Mouse (Mus musculus) midbrain, embryonic 16.5 days (tissue): ENCODE results near the gene Dgat2. TPM values are rescaled to one million over a fixed set of nuclear protein-coding genes. Genes with fewer than 3 reads are reported as not detected.

Experiments
- ATAC-seq: fragments of 200-750 bp; cut with Nextera tagmentation; 2 replicates; pipeline ENCODE4 v1.8.0; 2017; ENCODE audit warnings: moderate TSS enrichment
- H3K27ac ChIP-seq: fragments of 300-500 bp; sonication (generic); 2 replicates; pipeline ENCODE4 v1.5.1; 2014; ENCODE audit warnings: mild to moderate bottlenecking, low read length, mixed read lengths
- H3K27me3 ChIP-seq: fragments of 300-500 bp; sonication (generic); 2 replicates; pipeline ENCODE4 v1.6.1; 2014; ENCODE audit warnings: low read depth, low read length, mixed read lengths; ENCODE audit not compliant: control insufficient read depth, insufficient read depth
- H3K36me3 ChIP-seq: fragments of 300-500 bp; sonication (generic); 2 replicates; pipeline ENCODE4 v1.6.1; 2014; ENCODE audit warnings: mild to moderate bottlenecking, low read length, moderate library complexity, mixed read lengths; ENCODE audit not compliant: control insufficient read depth, insufficient read depth
- H3K4me1 ChIP-seq: fragments of 300-500 bp; sonication (generic); 2 replicates; pipeline ENCODE4 v1.6.1; 2014; ENCODE audit warnings: mild to moderate bottlenecking, low read length, mixed read lengths; ENCODE audit not compliant: control insufficient read depth, insufficient read depth
- H3K4me2 ChIP-seq: fragments of 300-500 bp; sonication (generic); 2 replicates; pipeline ENCODE4 v1.6.1; 2014; ENCODE audit warnings: mild to moderate bottlenecking, low read length, mixed read lengths
- H3K4me3 ChIP-seq: fragments of 300-500 bp; sonication (generic); 2 replicates; pipeline ENCODE4 v1.5.1; 2014; ENCODE audit warnings: low read depth, mild to moderate bottlenecking, low read length, moderate library complexity, mixed read lengths
- H3K9ac ChIP-seq: fragments of 300-500 bp; sonication (generic); 2 replicates; pipeline ENCODE4 v1.6.1; 2014; ENCODE audit warnings: low read depth, low read length, mixed read lengths
- H3K9me3 ChIP-seq: fragments of 300-500 bp; sonication (generic); replicated peaks from 2 replicates; pipeline ENCODE4 v1.6.1; 2014; ENCODE audit warnings: mild to moderate bottlenecking, low read length, mixed read lengths; ENCODE audit not compliant: control insufficient read depth, poor library complexity, severe bottlenecking
- WGBS: fragments of 180-500 bp; shearing (Covaris S2); extraction: QIAGEN DNeasy Blood & Tissue Kit; methylation state at CpG from one replicate; pipeline ENCODE4 v1.1.7; 2014; 5-methylcytosine and 5-hydroxymethylcytosine counted together
- polyA plus RNA-seq: library from polyadenylated mRNA; unstranded; fragments of >200 nt; fragmentation: Nextera tagmentation; extraction: Ambion mirVana; gene quantifications from 2 replicates; pipeline ENCODE4 v1.2.1, GENCODE M21; 2015

The Dgat2 gene
- polyA plus RNA-seq, 1 experiment from 2014 or later: 24.0 TPM

GRCm38 (mm10) chr7:99199451-99200175, 17.1 kb upstream of the Dgat2 start:
- H3K27me3 ChIP-seq: no peaks in the 10 kb centered on the region
- no peaks in the 10 kb centered on the region for H3K36me3 ChIP-seq
- no peaks in the 10 kb centered on the region for H3K4me1 ChIP-seq
- 87% methylated on average over 9 of the region's 9 CpGs for WGBS
- H3K9me3 ChIP-seq: no peaks in the 10 kb centered on the region
- no peak overlapping the region for H3K4me3 ChIP-seq
- no peak for ATAC-seq
- no peak overlapping the region for H3K27ac ChIP-seq
- H3K4me2 ChIP-seq: no peak overlapping the region
- H3K9ac ChIP-seq: no peak overlapping the region

GRCm38 (mm10) chr7:99198811-99199210, 16.3 kb upstream of the Dgat2 start:
- Histone ChIP-seq H3K4me2 (no peak overlapping the region), H3K4me3 (no peak overlapping the region), H3K9me3 (no peaks in the 10 kb centered on the region), H3K27ac (no peak overlapping the region), H3K36me3 (no peaks in the 10 kb centered on the region), H3K4me1 (no peaks in the 10 kb centered on the region), H3K27me3 (no peaks in the 10 kb centered on the region), H3K9ac (no peak overlapping the region)
- no peak for ATAC-seq
- 85% methylated on average over 2 of the region's 2 CpGs for WGBS

- Histone ChIP-seq H3K9me3 (no peaks in the 10 kb centered on the region), H3K27me3 (no peaks in the 10 kb centered on the region), H3K9ac (no peak overlapping the region), H3K4me3 (no peak overlapping the region), H3K27ac (no peak overlapping the region), H3K4me2 (no peak overlapping the region), H3K36me3 (no peaks in the 10 kb centered on the region), H3K4me1 (no peaks in the 10 kb centered on the region)
- no peak for ATAC-seq
- WGBS: 58% methylated on average over 2 of the region's 2 CpGs
These were observed 12.0 kb upstream of the Dgat2 start for GRCm38 (mm10) chr7:99194511-99194910.

GRCm38 (mm10) chr7:99193926-99194325, 11.4 kb upstream of the Dgat2 start:
- no peak for ATAC-seq

DNA sequence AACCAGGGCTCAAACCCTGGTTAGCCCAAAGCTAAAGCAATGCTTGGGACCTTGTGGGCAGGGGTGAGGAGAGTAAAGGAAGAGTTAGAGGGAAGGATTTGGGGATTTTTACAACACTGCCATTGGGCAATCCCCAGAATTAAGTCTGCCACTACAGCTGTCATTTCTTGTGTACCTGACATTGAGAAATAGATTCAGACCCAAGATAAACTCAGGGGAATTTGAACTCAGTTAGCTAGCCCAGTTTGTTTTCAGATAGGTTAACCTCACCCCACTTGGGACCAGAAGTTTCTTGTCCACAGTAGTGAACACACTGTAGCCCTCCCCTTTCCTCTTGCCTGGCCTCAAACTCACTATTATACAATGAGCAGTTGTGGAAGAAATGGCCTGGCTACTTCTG, 8.9 kb upstream of the Dgat2 start:
- Histone ChIP-seq H3K4me3 (no peak overlapping the region), H3K36me3 (no peaks in the 10 kb centered on the region), H3K9me3 (no peaks in the 10 kb centered on the region), H3K27ac (no peak overlapping the region), H3K27me3 (no peaks in the 10 kb centered on the region), H3K9ac (no peak overlapping the region), H3K4me2 (no peak overlapping the region), H3K4me1 (no peaks in the 10 kb centered on the region)
- ATAC-seq: no peak

More at GRCm38 (mm10) chr7:99193926-99194325, 11.4 kb upstream of the Dgat2 start:
- H3K4me2 ChIP-seq: no peak overlapping the region
- no peaks in the 10 kb centered on the region for H3K4me1 ChIP-seq
- no peak overlapping the region for H3K27ac ChIP-seq
- H3K36me3 ChIP-seq: no peaks in the 10 kb centered on the region
- H3K9me3 ChIP-seq: no peaks in the 10 kb centered on the region
- H3K4me3 ChIP-seq: no peak overlapping the region
- 95% methylated on average over 4 of the region's 4 CpGs for WGBS
- no peak overlapping the region for H3K9ac ChIP-seq
- H3K27me3 ChIP-seq: no peaks in the 10 kb centered on the region

- H3K4me3 ChIP-seq: no peak overlapping the region
- no peak for ATAC-seq
- H3K27me3 ChIP-seq: no peaks in the 10 kb centered on the region
- no peak overlapping the region for H3K4me2 ChIP-seq
- H3K36me3 ChIP-seq: no peaks in the 10 kb centered on the region
- H3K9ac ChIP-seq: no peak overlapping the region
- no peaks in the 10 kb centered on the region for H3K4me1 ChIP-seq
- no peaks in the 10 kb centered on the region for H3K9me3 ChIP-seq
- no peak overlapping the region for H3K27ac ChIP-seq
- WGBS: 86% methylated on average over 5 of the region's 5 CpGs
These were observed 7.4 kb upstream of the Dgat2 start for GRCm38 (mm10) chr7:99189885-99190284.

- H3K4me3 ChIP-seq: no peak overlapping the region
- ATAC-seq: no peak
- H3K27ac ChIP-seq: no peak overlapping the region
- H3K9ac ChIP-seq: no peak overlapping the region
- H3K9me3 ChIP-seq: no peaks in the 10 kb centered on the region
- WGBS: 76% methylated on average over 6 of the region's 6 CpGs
- H3K4me2 ChIP-seq: no peak overlapping the region
- no peaks in the 10 kb centered on the region for H3K4me1 ChIP-seq
- no peaks in the 10 kb centered on the region for H3K27me3 ChIP-seq
- no peaks in the 10 kb centered on the region for H3K36me3 ChIP-seq
These were observed 6.1 kb upstream of the Dgat2 start for GRCm38 (mm10) chr7:99188630-99189029.

- Histone ChIP-seq H3K4me2 (no peak overlapping the region), H3K36me3 (no peaks in the 10 kb centered on the region), H3K4me3 (no peak overlapping the region), H3K9me3 (no peaks in the 10 kb centered on the region), H3K4me1 (peaks cover 5% of the 10 kb centered on the region; the same call in 1 of the 2 replicates), H3K27ac (no peak overlapping the region), H3K9ac (no peak overlapping the region), H3K27me3 (no peaks in the 10 kb centered on the region)
- WGBS: 78% methylated on average over 5 of the region's 5 CpGs
- ATAC-seq: no peak
These were observed 4.9 kb upstream of the Dgat2 start for GRCm38 (mm10) chr7:99187451-99187850.

DNA sequence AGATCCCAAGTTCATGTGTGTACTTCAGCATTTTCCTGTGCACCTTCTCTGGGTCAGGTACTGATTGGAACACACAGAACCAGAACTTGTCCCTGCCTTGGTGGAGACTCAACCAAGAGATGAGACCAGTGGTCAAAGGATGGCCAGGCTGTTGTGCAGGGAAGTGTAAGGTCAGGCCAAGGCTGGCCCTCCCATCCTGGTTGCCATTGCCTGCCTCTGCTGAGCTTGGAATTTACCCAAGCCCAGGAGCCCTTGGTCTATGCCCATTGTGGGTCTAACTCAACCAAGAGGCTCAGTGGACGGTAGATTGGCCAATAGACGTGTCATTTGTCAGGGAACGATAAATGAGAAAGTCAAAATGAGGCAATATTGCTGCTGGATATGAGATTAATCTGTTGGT, 2.9 kb upstream of the Dgat2 start:
- Histone ChIP-seq H3K4me1 (peaks cover 10% of the 10 kb centered on the region), H3K4me3 (no peak overlapping the region), H3K9ac (no peak overlapping the region), H3K9me3 (no peaks in the 10 kb centered on the region), H3K27me3 (no peaks in the 10 kb centered on the region), H3K27ac (no peak overlapping the region), H3K4me2 (no peak overlapping the region), H3K36me3 (no peaks in the 10 kb centered on the region)
- 96% methylated on average over 3 of the region's 3 CpGs for WGBS
- ATAC-seq: no peak
